Mouse (Mus musculus) E14TG2a.4 (cell line): ENCODE data around the gene Idua.

ENCODE experiments used
- CTCF ChIP-seq: conservative IDR thresholded peaks from 2 replicates; pipeline ENCODE4 v1.5.1; 2014; ENCODE audit warnings: low read length
- NANOG ChIP-seq: IDR thresholded peaks from 2 replicates; pipeline ENCODE4 v1.6.1; 2014; ENCODE audit warnings: borderline replicate concordance, low read length, mixed read lengths

DNA sequence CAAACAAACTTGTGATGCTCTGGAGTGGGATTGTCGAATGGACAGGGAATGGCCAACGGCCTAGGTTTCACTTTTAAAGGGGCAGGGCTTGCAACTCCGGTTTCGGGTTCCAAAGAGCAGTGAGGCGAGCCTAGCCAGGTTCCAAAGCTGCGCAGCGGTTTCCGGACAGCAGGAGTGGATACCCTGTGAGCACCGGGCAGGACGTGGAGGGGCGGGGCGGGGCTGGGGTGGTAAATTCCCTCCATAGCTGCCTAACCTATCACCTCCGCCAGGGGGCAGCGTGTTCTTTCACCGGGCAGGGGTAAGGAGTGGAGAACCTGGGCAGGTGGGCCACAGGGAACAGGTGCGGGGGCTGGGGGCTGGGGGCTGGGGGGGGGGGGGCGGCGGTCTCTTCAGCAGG, 32.1 kb downstream of the Idua start, which contains the start of gene Fgfrl1:
- peak; percentile 30 for TF ChIP-seq CTCF
- no peak for TF ChIP-seq NANOG
